Mouse (Mus musculus) limb, embryonic 12.5 days (tissue): ENCODE results near the gene Rhob. TPM values are rescaled to one million over a fixed set of nuclear protein-coding genes. Genes with fewer than 3 reads are reported as not detected.

Experiments
- ATAC-seq: fragments of 200-750 bp; cut with Nextera tagmentation; 2 replicates; pipeline ENCODE4 v1.8.0; 2017; ENCODE audit warnings: low read depth, moderate TSS enrichment; ENCODE audit not compliant: insufficient number of reproducible peaks, insufficient read depth, low FRiP score, low TSS enrichment
- H3K27ac ChIP-seq: fragments of 300-500 bp; sonication (generic); 2 replicates; pipeline ENCODE4 v1.5.1; 2016; ENCODE audit warnings: mild to moderate bottlenecking, moderate library complexity
- H3K27me3 ChIP-seq: fragments of 300-500 bp; sonication (generic); 2 replicates; pipeline ENCODE4 v1.6.1; 2016; ENCODE audit warnings: mild to moderate bottlenecking, moderate library complexity
- H3K36me3 ChIP-seq: fragments of 300-500 bp; sonication (generic); 2 replicates; pipeline ENCODE4 v1.6.1; 2016; ENCODE audit warnings: mild to moderate bottlenecking, moderate library complexity
- H3K4me1 ChIP-seq: fragments of 300-500 bp; sonication (generic); replicated peaks from 2 replicates; pipeline ENCODE4 v1.6.1; 2016
- H3K4me2 ChIP-seq: fragments of 300-500 bp; sonication (generic); 2 replicates; pipeline ENCODE4 v1.6.1; 2016; ENCODE audit warnings: mild to moderate bottlenecking, moderate library complexity
- H3K4me3 ChIP-seq: fragments of 300-500 bp; sonication (generic); replicated peaks from 2 replicates; pipeline ENCODE4 v1.5.1; 2016; ENCODE audit warnings: mild to moderate bottlenecking
- H3K9ac ChIP-seq: fragments of 300-500 bp; sonication (generic); replicated peaks from 2 replicates; pipeline ENCODE4 v1.6.1; 2016; ENCODE audit warnings: mild to moderate bottlenecking, moderate library complexity
- H3K9me3 ChIP-seq: fragments of 300-500 bp; sonication (generic); 2 replicates; pipeline ENCODE4 v1.6.1; 2016; ENCODE audit warnings: mild to moderate bottlenecking, moderate library complexity
- WGBS: fragments of 180-500 bp; shearing (Covaris S2); methylation state at CpG from one replicate; pipeline ENCODE4 v1.1.7; 2016; 5-methylcytosine and 5-hydroxymethylcytosine counted together
- polyA plus RNA-seq: library from polyadenylated mRNA; unstranded; fragments of >200 nt; fragmentation: Nextera tagmentation; extraction: Ambion mirVana; gene quantifications from 2 replicates; pipeline ENCODE4 v1.2.1, GENCODE M21; 2016

The Rhob gene
- 32.4 and 35.1 TPM in 2 replicates for polyA plus RNA-seq

DNA sequence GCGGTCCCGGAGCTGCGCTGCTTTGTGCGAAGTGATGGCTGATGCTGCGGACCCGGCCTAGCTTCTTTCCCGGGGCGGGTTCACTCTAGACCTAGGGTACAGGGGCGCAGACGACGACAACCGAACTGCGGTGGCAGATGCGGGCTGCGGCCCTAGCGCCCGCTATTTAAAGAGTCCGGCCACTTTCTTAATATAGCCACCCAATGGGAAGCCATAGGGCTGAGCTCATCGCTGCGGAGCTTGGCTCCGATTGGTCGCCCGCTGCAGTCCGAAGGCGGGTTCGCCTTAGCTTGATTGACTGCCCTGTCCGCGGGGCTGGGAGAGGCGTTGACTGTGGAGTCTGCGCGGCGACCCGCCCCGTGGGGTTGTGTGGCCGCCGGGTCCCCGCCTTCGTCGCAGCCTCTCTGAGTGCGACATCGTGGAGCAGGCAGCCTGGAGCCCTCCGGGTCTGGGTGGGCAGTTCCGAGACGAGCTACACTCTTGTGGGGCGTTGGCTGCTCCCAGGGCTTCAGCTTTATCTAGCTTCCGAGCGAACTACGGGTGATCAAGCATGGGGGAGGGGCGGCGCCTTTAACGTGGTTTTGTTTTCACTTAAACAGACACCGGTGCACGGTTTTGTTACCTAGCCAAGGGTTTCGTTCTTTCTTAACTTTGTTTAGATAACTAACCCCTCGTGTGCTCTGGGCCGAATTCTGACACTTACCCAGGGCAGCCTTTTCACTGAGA is at the start of gene Rhob:
Gene Rhob (minus strand): TSS at position 139 of the 726 bp plus-strand sequence.
- Histone ChIP-seq H3K27ac (peak within 1 kb of the TSS; percentile 99), H3K4me1 (peaks cover 39% of the 10 kb centered on the region), H3K4me2 (peak within 1 kb of the TSS; percentile 94), H3K9ac (peak within 1 kb of the TSS; percentile 93), H3K27me3 (no peaks in the 10 kb centered on the region), H3K4me3 (peak within 1 kb of the TSS; percentile 77), H3K9me3 (no peaks in the 10 kb centered on the region), H3K36me3 (no peaks in the 10 kb centered on the region)
- WGBS = under 1% methylated on average over 56 of the region's 56 CpGs
- ATAC-seq = peak; percentile 98

DNA sequence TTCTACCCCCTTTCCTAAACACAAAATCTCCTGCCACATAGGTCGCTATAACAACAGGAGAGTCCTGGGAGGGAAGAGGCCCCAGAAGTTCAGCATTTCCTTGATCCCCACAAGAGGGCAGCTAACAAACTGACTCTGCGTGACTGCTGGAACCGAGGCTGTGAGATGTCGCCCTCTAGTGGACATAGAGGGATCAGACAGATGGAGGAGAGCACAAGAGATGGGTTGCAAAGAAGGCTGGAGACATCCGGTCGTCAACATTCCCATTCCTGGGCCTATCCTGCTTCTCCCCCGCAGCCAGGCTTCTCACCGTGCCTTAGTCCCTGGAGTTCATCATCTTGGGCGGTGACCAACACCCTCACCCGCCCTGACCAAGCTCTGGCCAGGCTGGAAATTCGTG is 47.5 kb upstream of the Rhob start:
- WGBS = 17% methylated on average over 11 of the region's 11 CpGs
- no peaks in the 10 kb centered on the region for H3K36me3 ChIP-seq
- no peak; the same call in 1 of the 2 replicates for ATAC-seq

DNA sequence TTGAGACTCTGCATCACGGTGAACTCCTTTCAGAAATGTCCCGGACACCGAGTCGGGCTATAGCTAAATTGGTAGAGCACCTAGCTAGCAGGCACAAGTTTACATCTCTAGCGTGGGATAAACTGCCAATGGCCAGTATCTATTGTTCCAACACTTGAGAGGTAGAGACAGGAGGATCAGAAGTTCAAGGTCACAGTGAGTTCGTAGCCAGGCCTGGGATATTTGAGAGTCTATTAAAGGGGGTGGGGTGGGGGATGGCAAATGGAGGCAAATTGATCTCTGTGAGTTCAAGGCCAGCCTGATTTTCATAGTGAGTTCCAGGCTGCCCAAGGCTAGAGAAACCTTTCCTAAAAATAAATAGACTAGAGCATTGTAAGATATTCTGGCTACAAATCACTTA is 47.0 kb upstream of the Rhob start:
- Histone ChIP-seq H3K4me2 (no peak overlapping the region), H3K9me3 (no peaks in the 10 kb centered on the region), H3K36me3 (no peaks in the 10 kb centered on the region), H3K27me3 (no peaks in the 10 kb centered on the region), H3K9ac (no peak overlapping the region), H3K27ac (no peak overlapping the region), H3K4me1 (no peaks in the 10 kb centered on the region), H3K4me3 (no peak overlapping the region)
- no peak for ATAC-seq
- WGBS = 90% methylated on average over 6 of the region's 6 CpGs

More for the DNA sequence above, 47.5 kb upstream of the Rhob start:
- no peak overlapping the region for H3K4me2 ChIP-seq
- H3K4me1 ChIP-seq = no peaks in the 10 kb centered on the region
- no peaks in the 10 kb centered on the region for H3K27me3 ChIP-seq
- H3K9me3 ChIP-seq = no peaks in the 10 kb centered on the region
- H3K27ac ChIP-seq = no peak overlapping the region
- no peak overlapping the region for H3K9ac ChIP-seq
- no peak overlapping the region for H3K4me3 ChIP-seq

DNA sequence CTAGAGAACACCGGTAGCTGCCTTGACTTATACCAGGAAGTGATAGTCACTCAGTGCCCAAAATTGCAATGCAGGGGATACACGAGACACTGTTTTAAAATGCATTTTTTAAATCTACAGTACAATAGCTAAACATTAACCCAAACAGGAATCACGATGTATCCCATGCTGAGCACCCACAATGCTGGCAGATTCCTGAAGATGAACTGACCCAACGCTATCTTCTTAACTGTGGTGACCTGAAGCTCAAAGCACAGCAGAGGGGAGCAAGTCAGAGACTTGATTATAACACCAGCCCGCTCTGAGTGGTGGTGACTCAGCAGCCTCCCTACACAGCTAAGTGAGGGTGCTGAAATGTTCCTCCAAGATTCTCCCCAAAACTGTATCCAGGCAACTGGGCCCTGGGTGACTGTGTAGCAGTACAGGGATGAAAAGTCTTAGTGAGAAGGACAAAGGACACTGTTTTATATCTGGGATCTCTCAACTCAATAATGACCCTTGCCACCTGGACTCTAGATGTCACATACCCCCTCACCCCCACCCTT is 45.3 kb upstream of the Rhob start:
- H3K27ac ChIP-seq = no peak overlapping the region
- no peaks in the 10 kb centered on the region for H3K27me3 ChIP-seq
- ATAC-seq = no peak
- H3K9ac ChIP-seq = no peak overlapping the region
- H3K9me3 ChIP-seq = no peaks in the 10 kb centered on the region
- H3K4me3 ChIP-seq = no peak overlapping the region
- no peaks in the 10 kb centered on the region for H3K36me3 ChIP-seq
- WGBS = 91% methylated on average over 5 of the region's 5 CpGs
- H3K4me2 ChIP-seq = no peak overlapping the region
- H3K4me1 ChIP-seq = no peaks in the 10 kb centered on the region

DNA sequence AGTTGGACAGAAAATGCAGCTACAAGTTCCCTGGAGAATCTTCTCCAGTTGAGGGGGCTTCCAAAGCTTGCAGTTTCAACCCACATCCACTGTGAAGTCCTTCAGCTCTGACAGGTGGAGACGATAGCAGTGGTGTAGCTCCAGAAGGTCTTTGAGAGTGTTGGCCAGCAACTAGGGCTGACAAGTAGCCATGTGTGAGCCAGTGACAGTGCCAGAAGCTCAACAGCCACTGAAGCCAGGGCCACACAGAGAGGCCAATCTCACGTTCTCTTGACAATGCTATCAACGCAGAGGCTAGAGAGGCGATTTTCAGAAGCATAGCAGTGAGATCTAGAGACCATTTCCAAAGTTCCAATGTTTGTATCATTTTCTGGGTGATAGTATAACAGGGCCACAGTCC is 42.6 kb upstream of the Rhob start:
- Histone ChIP-seq H3K4me1 (no peaks in the 10 kb centered on the region), H3K4me3 (no peak overlapping the region), H3K27ac (no peak overlapping the region), H3K36me3 (no peaks in the 10 kb centered on the region), H3K27me3 (no peaks in the 10 kb centered on the region), H3K9me3 (no peaks in the 10 kb centered on the region), H3K9ac (no peak overlapping the region), H3K4me2 (no peak overlapping the region)
- ATAC-seq = no peak
- WGBS = 82% methylated on average over 4 of the region's 4 CpGs

DNA sequence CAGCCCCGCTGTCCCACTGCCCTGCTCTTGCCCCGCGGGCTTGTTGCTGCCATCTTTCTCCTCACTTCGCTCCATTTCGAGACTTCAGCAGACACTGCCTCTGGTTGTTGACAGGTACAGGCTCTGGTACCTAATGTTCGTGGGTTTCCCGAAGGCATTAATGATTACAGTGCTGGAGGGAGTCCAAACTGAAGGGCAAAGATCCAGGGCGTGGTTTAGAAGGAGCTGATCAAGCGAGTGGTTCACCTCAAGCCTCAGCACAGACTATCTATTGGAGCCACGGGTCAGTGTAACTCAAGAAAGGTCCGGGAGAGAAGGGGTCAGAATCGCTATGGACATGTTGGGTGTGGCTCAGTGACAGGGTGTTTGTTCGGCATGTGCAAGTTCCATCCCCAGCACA is 39.7 kb upstream of the Rhob start:
- no peaks in the 10 kb centered on the region for H3K9me3 ChIP-seq
- no peaks in the 10 kb centered on the region for H3K36me3 ChIP-seq
- no peak overlapping the region for H3K4me3 ChIP-seq
- ATAC-seq = no peak
- no peak overlapping the region for H3K27ac ChIP-seq
- no peaks in the 10 kb centered on the region for H3K4me1 ChIP-seq
- WGBS = 89% methylated on average over 13 of the region's 13 CpGs
- no peak overlapping the region for H3K4me2 ChIP-seq
- no peaks in the 10 kb centered on the region for H3K27me3 ChIP-seq
- H3K9ac ChIP-seq = no peak overlapping the region

DNA sequence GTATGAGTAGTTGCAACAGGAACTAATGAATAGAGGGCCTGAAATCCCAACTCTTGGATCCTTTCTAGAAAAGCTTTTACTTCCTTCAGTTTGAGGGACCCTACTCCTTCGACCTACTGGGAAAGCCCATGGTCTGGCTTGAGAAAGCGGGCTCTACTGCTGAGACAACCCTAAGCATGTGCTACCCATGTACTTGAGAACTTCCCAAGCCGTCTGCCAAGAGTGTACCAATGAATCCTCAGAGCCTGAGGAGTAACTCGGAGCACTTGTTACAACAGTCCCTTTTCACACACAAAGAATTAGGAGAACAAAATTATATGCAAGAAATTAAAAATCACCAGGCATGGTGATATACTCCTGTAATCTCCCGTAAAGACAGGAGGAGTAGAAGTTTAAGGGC is 37.5 kb upstream of the Rhob start:
- Histone ChIP-seq H3K4me2 (no peak overlapping the region), H3K9me3 (no peaks in the 10 kb centered on the region), H3K4me3 (no peak overlapping the region), H3K4me1 (no peaks in the 10 kb centered on the region), H3K36me3 (no peaks in the 10 kb centered on the region), H3K27ac (no peak overlapping the region), H3K27me3 (no peaks in the 10 kb centered on the region), H3K9ac (no peak overlapping the region)
- 85% methylated on average over 5 of the region's 5 CpGs for WGBS
- ATAC-seq = no peak

DNA sequence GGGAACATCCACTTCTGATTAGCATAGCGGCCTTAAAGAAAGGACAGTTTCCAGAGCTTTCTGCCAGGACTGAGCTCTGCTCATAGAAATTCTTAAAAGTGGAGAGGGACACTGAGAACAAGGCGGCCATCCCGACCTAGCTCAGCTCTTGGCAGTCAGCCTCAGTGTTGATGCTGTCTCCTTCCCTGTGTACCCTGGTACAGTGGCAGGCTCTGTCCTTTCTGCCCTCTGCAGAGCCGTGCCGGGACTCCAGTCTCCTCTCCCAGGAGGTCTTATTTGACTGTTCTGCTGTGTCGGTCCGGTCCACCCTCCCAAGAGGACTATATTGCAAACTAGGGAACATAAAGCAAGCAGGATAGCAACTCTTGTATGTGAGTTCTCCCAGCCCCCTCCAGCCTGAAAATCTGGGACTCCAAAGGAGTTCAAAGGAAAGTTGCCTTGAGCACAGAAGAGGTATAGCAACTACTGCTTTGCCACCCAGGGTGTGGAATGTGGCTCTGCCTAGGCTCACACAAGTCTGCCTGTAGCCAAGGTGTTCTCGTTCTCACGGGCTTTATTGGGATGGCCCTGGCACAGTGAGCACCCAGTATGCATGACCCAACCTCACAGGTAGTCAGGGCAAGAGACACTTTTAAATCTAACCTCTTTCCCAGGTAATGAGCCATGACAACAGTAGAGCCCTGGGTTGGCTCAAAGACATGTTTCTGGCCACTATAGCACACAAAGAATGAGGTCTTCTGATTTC is 36.6 kb upstream of the Rhob start:
- no peak overlapping the region for H3K4me2 ChIP-seq
- ATAC-seq = no peak
- WGBS = 63% methylated on average over 9 of the region's 9 CpGs

DNA sequence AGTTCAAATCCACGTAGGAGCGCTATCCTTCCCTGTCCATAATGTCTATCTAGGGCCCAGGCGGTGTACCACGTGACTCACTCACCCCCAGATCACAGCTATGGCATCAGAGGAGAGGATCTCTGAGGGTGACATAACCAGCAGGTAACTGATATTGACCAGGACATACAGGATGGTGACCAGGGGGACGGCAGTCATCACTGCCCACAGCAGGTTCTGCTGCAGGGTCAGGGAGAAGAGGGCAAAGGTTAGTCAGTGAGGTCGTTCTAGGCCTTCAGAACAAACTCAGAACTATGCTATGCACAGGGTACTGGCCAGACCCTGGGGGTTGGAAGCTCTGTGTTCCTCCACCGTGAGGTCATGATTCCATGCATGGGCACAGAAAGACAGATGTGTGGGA is 35.8 kb upstream of the Rhob start:
- H3K4me2 ChIP-seq = no peak overlapping the region
- H3K4me1 ChIP-seq = no peaks in the 10 kb centered on the region
- no peak for ATAC-seq
- H3K9ac ChIP-seq = no peak overlapping the region
- no peaks in the 10 kb centered on the region for H3K36me3 ChIP-seq
- 84% methylated on average over 7 of the region's 7 CpGs for WGBS
- H3K27me3 ChIP-seq = no peaks in the 10 kb centered on the region
- no peak overlapping the region for H3K27ac ChIP-seq
- no peaks in the 10 kb centered on the region for H3K9me3 ChIP-seq
- H3K4me3 ChIP-seq = no peak overlapping the region

More for the DNA sequence above, 36.6 kb upstream of the Rhob start:
- no peak overlapping the region for H3K9ac ChIP-seq
- no peaks in the 10 kb centered on the region for H3K36me3 ChIP-seq
- H3K27ac ChIP-seq = no peak overlapping the region
- no peaks in the 10 kb centered on the region for H3K4me1 ChIP-seq
- H3K27me3 ChIP-seq = no peaks in the 10 kb centered on the region
- no peak overlapping the region for H3K4me3 ChIP-seq
- H3K9me3 ChIP-seq = no peaks in the 10 kb centered on the region

DNA sequence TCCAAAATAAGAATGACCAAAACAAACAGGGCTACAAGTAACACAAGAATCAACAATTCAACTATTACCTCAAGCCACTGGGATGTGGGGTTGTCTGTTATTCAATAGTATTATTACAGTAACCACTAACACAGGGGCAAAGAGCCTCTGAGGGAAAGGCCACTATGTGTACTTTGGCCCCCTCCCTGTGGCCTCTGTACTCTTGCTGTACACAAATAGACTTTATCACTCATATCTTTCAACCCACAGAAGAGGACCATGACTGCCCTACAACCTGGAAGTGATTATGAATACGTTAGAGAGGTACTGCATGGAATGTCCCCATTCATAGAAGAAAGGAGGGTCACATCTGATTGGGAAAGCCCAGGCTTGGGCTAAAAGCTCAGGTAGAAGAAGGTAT is 35.1 kb upstream of the Rhob start:
- no peak overlapping the region for H3K9ac ChIP-seq
- WGBS = 67% methylated on average over 1 of the region's 1 CpGs
- H3K27ac ChIP-seq = no peak overlapping the region
- no peak overlapping the region for H3K4me2 ChIP-seq
- H3K36me3 ChIP-seq = no peaks in the 10 kb centered on the region
- no peaks in the 10 kb centered on the region for H3K9me3 ChIP-seq
- H3K4me1 ChIP-seq = no peaks in the 10 kb centered on the region
- no peak for ATAC-seq
- no peaks in the 10 kb centered on the region for H3K27me3 ChIP-seq
- H3K4me3 ChIP-seq = no peak overlapping the region

DNA sequence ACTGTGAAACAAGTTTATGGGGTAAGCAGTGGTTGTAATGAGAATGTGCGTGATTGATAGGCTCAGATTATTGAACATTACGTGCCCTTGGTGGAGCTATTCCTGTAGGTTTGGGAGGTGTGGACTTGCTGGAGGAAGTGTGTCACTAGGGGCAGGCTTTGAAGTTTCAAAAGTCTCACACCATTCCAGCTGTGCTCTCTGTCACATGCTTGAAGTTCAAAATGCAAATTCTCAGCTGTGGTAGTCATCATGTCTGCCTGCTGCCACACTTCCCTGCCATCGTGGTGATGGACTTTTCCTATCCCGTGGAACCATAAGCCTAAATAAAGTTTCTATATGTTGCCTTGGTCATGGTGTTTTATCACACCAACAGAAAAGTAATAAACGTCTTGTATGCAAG is 28.0 kb upstream of the Rhob start:
- no peaks in the 10 kb centered on the region for H3K9me3 ChIP-seq
- no peak overlapping the region for H3K4me3 ChIP-seq
- H3K9ac ChIP-seq = no peak overlapping the region
- no peaks in the 10 kb centered on the region for H3K27me3 ChIP-seq
- H3K4me1 ChIP-seq = no peaks in the 10 kb centered on the region
- no peaks in the 10 kb centered on the region for H3K36me3 ChIP-seq
- no peak overlapping the region for H3K4me2 ChIP-seq
- 72% methylated on average over 5 of the region's 5 CpGs for WGBS
- no peak overlapping the region for H3K27ac ChIP-seq
- no peak for ATAC-seq
